Mouse (Mus musculus) intestine, postnatal 0 days (tissue): ENCODE measurements around the gene Ankfy1. TPM values are rescaled to one million over a fixed set of nuclear protein-coding genes. Genes with fewer than 3 reads are reported as not detected.

Experiments used
- ATAC-seq: fragments of 200-750 bp; cut with Nextera tagmentation; 2 replicates; pipeline ENCODE4 v1.8.0; 2017; ENCODE audit warnings: mild to moderate bottlenecking, moderate TSS enrichment, moderate library complexity
- H3K27ac ChIP-seq: fragments of 300-500 bp; sonication (generic); 2 replicates; pipeline ENCODE4 v1.5.1; 2014; ENCODE audit warnings: mild to moderate bottlenecking, low read depth, low read length, moderate library complexity
- H3K27me3 ChIP-seq: fragments of 300-500 bp; sonication (generic); replicated peaks from 2 replicates; pipeline ENCODE4 v1.6.1; 2014; ENCODE audit warnings: low read length, mixed read lengths; ENCODE audit not compliant: control insufficient read depth, insufficient read depth
- H3K36me3 ChIP-seq: fragments of 300-500 bp; sonication (generic); 2 replicates; pipeline ENCODE4 v1.6.1; 2014; ENCODE audit warnings: mild to moderate bottlenecking, moderate library complexity; ENCODE audit not compliant: control insufficient read depth, insufficient read depth
- H3K4me1 ChIP-seq: fragments of 300-500 bp; sonication (generic); replicated peaks from 2 replicates; pipeline ENCODE4 v1.6.1; 2014; ENCODE audit warnings: antibody characterized with exemption, low read length, mixed read lengths; ENCODE audit not compliant: control insufficient read depth, insufficient read depth
- H3K4me2 ChIP-seq: fragments of 300-500 bp; sonication (generic); replicated peaks from 2 replicates; pipeline ENCODE4 v1.6.1; 2014; ENCODE audit warnings: low read depth, mild to moderate bottlenecking, moderate library complexity
- H3K4me3 ChIP-seq: fragments of 300-500 bp; sonication (generic); 2 replicates; pipeline ENCODE4 v1.5.1; 2014; ENCODE audit warnings: low read depth, low read length
- H3K9ac ChIP-seq: fragments of 300-500 bp; sonication (generic); 2 replicates; pipeline ENCODE4 v1.6.1; 2014; ENCODE audit warnings: mild to moderate bottlenecking, low read depth, low read length
- H3K9me3 ChIP-seq: fragments of 300-500 bp; sonication (generic); 2 replicates; pipeline ENCODE4 v1.6.1; 2016; ENCODE audit warnings: mixed run types; ENCODE audit not compliant: control insufficient read depth
- CTCF ChIP-seq: sonication (generic); IDR thresholded peaks from 2 replicates; pipeline ENCODE4 v1.5.1; 2016; ENCODE audit warnings: low read depth, mild to moderate bottlenecking, control low read depth, antibody characterized with exemption, moderate library complexity
- WGBS: fragments of 180-500 bp; shearing (Covaris S2); extraction: QIAGEN DNeasy Blood & Tissue Kit; methylation state at CpG from one replicate; pipeline ENCODE4 v1.1.7; 2014; 5-methylcytosine and 5-hydroxymethylcytosine counted together
- polyA plus RNA-seq: library from polyadenylated mRNA; unstranded; fragments of >200 nt; fragmentation: Nextera tagmentation; extraction: Ambion mirVana; gene quantifications from 2 replicates; pipeline ENCODE4 v1.2.1, GENCODE M21; 2015

Gene Ankfy1
- polyA plus RNA-seq, 1 experiment from 2014 or later = 8.3 TPM

DNA sequence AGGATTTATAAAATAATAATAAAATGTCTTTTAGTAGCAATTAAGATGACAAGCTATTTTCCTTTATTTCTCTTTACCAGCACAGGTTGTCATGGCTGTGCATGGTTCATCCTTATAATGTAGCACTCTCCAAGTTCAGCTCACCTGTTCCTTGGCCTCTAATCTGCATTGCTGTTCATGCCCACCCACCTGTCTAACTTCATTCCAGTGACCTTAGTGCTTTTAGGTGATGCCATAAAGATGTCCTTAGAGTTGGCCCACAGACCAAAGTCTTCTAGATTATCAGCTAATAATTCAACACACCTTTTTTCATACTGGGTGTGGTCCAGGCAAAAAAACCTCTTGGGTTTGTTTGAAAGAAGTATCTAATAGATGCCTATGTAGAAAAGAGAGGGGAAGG, 111.4 kb downstream of the Ankfy1 start:
- no peak for TF ChIP-seq CTCF
- ATAC-seq = peak; percentile 63

GRCm38 (mm10) chr11:72803038-72803437, 113.2 kb downstream of the Ankfy1 start:
- H3K27me3 ChIP-seq = no peaks in the 10 kb centered on the region
- H3K4me2 ChIP-seq = no peak overlapping the region
- H3K9ac ChIP-seq = no peak overlapping the region
- 73% methylated on average over 3 of the region's 3 CpGs for WGBS
- H3K4me1 ChIP-seq = peaks cover 24% of the 10 kb centered on the region
- no peak overlapping the region for H3K4me3 ChIP-seq
- no peaks in the 10 kb centered on the region for H3K9me3 ChIP-seq
- TF ChIP-seq CTCF = no peak
- H3K27ac ChIP-seq = no peak overlapping the region
- no peaks in the 10 kb centered on the region for H3K36me3 ChIP-seq
- no peak for ATAC-seq

More for the DNA sequence above, 111.4 kb downstream of the Ankfy1 start:
- no peaks in the 10 kb centered on the region for H3K9me3 ChIP-seq
- no peaks in the 10 kb centered on the region for H3K36me3 ChIP-seq
- H3K4me3 ChIP-seq = no peak overlapping the region
- H3K4me1 ChIP-seq = peaks cover 16% of the 10 kb centered on the region; the same call in 1 of the 2 replicates
- no peak overlapping the region for H3K27ac ChIP-seq
- no peak overlapping the region for H3K9ac ChIP-seq
- no peaks in the 10 kb centered on the region for H3K27me3 ChIP-seq
- no peak overlapping the region for H3K4me2 ChIP-seq

DNA sequence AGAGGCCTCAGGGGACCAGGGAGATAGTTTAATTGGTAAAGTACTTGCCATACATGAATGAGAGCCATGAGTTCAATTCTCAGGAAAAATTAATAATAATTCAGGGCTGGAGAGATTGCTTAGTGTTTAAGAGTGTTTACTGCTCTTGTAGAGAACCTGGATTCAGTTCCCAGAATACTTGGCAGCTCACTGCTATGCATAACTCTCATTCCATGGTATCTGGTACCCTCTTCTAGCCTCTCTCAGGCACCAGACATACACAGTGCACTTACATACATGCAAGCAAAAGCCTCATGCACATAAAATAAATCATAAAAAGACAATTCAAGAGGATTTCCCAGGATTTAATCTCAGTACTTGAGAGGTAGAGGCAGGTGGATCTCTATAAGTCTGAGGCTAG, 114.8 kb downstream of the Ankfy1 start:
- Histone ChIP-seq H3K27ac (no peak overlapping the region), H3K4me3 (no peak overlapping the region), H3K9ac (no peak overlapping the region), H3K9me3 (no peaks in the 10 kb centered on the region), H3K36me3 (no peaks in the 10 kb centered on the region), H3K27me3 (no peaks in the 10 kb centered on the region), H3K4me1 (peaks cover 24% of the 10 kb centered on the region), H3K4me2 (no peak overlapping the region)
- TF ChIP-seq CTCF = no peak
- no peak for ATAC-seq

- Histone ChIP-seq H3K27ac (no peak overlapping the region), H3K4me1 (peaks cover 24% of the 10 kb centered on the region), H3K9ac (no peak overlapping the region), H3K4me3 (no peak overlapping the region), H3K36me3 (no peaks in the 10 kb centered on the region), H3K4me2 (no peak overlapping the region), H3K9me3 (no peaks in the 10 kb centered on the region), H3K27me3 (no peaks in the 10 kb centered on the region)
- 53% methylated on average over 3 of the region's 3 CpGs for WGBS
- ATAC-seq = peak; percentile 64
- no peak for TF ChIP-seq CTCF
These were observed 115.4 kb downstream of the Ankfy1 start for GRCm38 (mm10) chr11:72805232-72805631.

GRCm38 (mm10) chr11:72806556-72806955, 116.8 kb downstream of the Ankfy1 start:
- H3K4me3 ChIP-seq = no peak overlapping the region
- no peaks in the 10 kb centered on the region for H3K27me3 ChIP-seq
- H3K4me2 ChIP-seq = no peak overlapping the region
- no peaks in the 10 kb centered on the region for H3K9me3 ChIP-seq
- H3K4me1 ChIP-seq = peaks cover 21% of the 10 kb centered on the region
- no peaks in the 10 kb centered on the region for H3K36me3 ChIP-seq
- 52% methylated on average over 2 of the region's 2 CpGs for WGBS
- H3K27ac ChIP-seq = no peak overlapping the region
- no peak for ATAC-seq
- H3K9ac ChIP-seq = no peak overlapping the region
- TF ChIP-seq CTCF = no peak

GRCm38 (mm10) chr11:72807992-72808391, 118.2 kb downstream of the Ankfy1 start:
- Histone ChIP-seq H3K4me3 (no peak overlapping the region), H3K27ac (no peak overlapping the region; the same call in 1 of the 2 replicates), H3K27me3 (no peaks in the 10 kb centered on the region), H3K4me1 (peaks cover 21% of the 10 kb centered on the region), H3K4me2 (no peak overlapping the region), H3K36me3 (no peaks in the 10 kb centered on the region), H3K9me3 (no peaks in the 10 kb centered on the region), H3K9ac (no peak overlapping the region)
- peak; percentile 69 for ATAC-seq
- TF ChIP-seq CTCF = no peak
- 32% methylated on average over 4 of the region's 4 CpGs for WGBS

- Histone ChIP-seq H3K9ac (no peak overlapping the region), H3K9me3 (no peaks in the 10 kb centered on the region), H3K27me3 (no peaks in the 10 kb centered on the region), H3K4me3 (no peak overlapping the region), H3K36me3 (peaks cover 3% of the 10 kb centered on the region), H3K27ac (no peak overlapping the region), H3K4me1 (no peaks in the 10 kb centered on the region), H3K4me2 (no peak overlapping the region)
- no peak for ATAC-seq
- no peak for TF ChIP-seq CTCF
- 94% methylated on average over 5 of the region's 5 CpGs for WGBS
These were observed 123.9 kb downstream of the Ankfy1 start for GRCm38 (mm10) chr11:72813687-72814086.
